Mouse (Mus musculus) olfactory bulb, adult 2 months (tissue): ENCODE measurements around the gene Mapk12.

Experiments
- CTCF ChIP-seq: fragments of 200-500 bp; IDR thresholded peaks from 2 replicates; pipeline ENCODE4 v1.5.1; 2012; ENCODE audit warnings: low read depth, mild to moderate bottlenecking, low read length, moderate library complexity; ENCODE audit not compliant: insufficient read depth
- POLR2A ChIP-seq: fragments of 200-500 bp; IDR thresholded peaks from 2 replicates; pipeline ENCODE4 v1.6.1; 2012; ENCODE audit warnings: mild to moderate bottlenecking, low read depth, low read length, moderate library complexity; ENCODE audit not compliant: insufficient read depth

- TF ChIP-seq POLR2A (peak; percentile 21; the same call in 1 of the 2 replicates), CTCF (peak; percentile 20; the same call in 1 of the 2 replicates)
Measured at GRCm38 (mm10) chr15:89173024-89173905, 32.8 kb upstream of the Mapk12 start.
